Mouse (Mus musculus) cerebral cortex, adult 2 months (tissue): ENCODE results near the gene Rab11fip4.

Experiments used
- WGBS: fragments of 180-500 bp; shearing (Covaris S2); methylation state at CpG from one replicate; pipeline ENCODE4 v1.1.7; 2018; 5-methylcytosine and 5-hydroxymethylcytosine counted together

The Rab11fip4 gene

GRCm38 (mm10) chr11:79614880-79615279, 23.9 kb downstream of the Rab11fip4 start:
- WGBS, result 62% methylated on average over 3 of the region's 3 CpGs

- 37% methylated on average over 5 of the region's 5 CpGs for WGBS
Measured at GRCm38 (mm10) chr11:79615871-79616270, 24.9 kb downstream of the Rab11fip4 start.

- 91% methylated on average over 8 of the region's 8 CpGs for WGBS
Measured at GRCm38 (mm10) chr11:79617991-79618390, 27.0 kb downstream of the Rab11fip4 start.

GRCm38 (mm10) chr11:79623029-79623428, 32.0 kb downstream of the Rab11fip4 start:
- WGBS, result 73% methylated on average over 5 of the region's 5 CpGs

- 18% methylated on average over 4 of the region's 4 CpGs for WGBS
Measured at GRCm38 (mm10) chr11:79624801-79625302, 33.8 kb downstream of the Rab11fip4 start.

GRCm38 (mm10) chr11:79628716-79629115, 37.7 kb downstream of the Rab11fip4 start:
- WGBS, result 67% methylated on average over 3 of the region's 3 CpGs

- 91% methylated on average over 7 of the region's 7 CpGs for WGBS
Measured at GRCm38 (mm10) chr11:79629752-79630374, 38.9 kb downstream of the Rab11fip4 start.

- 78% methylated on average over 6 of the region's 6 CpGs for WGBS
Measured at GRCm38 (mm10) chr11:79630521-79630920, 39.5 kb downstream of the Rab11fip4 start.

GRCm38 (mm10) chr11:79633366-79633765, 42.4 kb downstream of the Rab11fip4 start:
- WGBS, result 77% methylated on average over 8 of the region's 8 CpGs

- WGBS, result 85% methylated on average over 6 of the region's 6 CpGs
Measured at GRCm38 (mm10) chr11:79635661-79636449, 44.8 kb downstream of the Rab11fip4 start.

- 84% methylated on average over 1 of the region's 1 CpGs for WGBS
Measured at GRCm38 (mm10) chr11:79636481-79636880, 45.5 kb downstream of the Rab11fip4 start.

- WGBS, result 60% methylated on average over 5 of the region's 5 CpGs
Measured at GRCm38 (mm10) chr11:79638691-79639090, 47.7 kb downstream of the Rab11fip4 start.

- 68% methylated on average over 8 of the region's 8 CpGs for WGBS
Measured at GRCm38 (mm10) chr11:79640940-79641733, 50.1 kb downstream of the Rab11fip4 start.

GRCm38 (mm10) chr11:79643730-79644129, 52.7 kb downstream of the Rab11fip4 start:
- 84% methylated on average over 9 of the region's 9 CpGs for WGBS

- WGBS, result 25% methylated on average over 8 of the region's 8 CpGs
Measured at GRCm38 (mm10) chr11:79644717-79645191, 53.7 kb downstream of the Rab11fip4 start.

- 83% methylated on average over 5 of the region's 5 CpGs for WGBS
Measured at GRCm38 (mm10) chr11:79646026-79646425, 55.0 kb downstream of the Rab11fip4 start.

GRCm38 (mm10) chr11:79646467-79647070, 55.6 kb downstream of the Rab11fip4 start:
- WGBS, result 31% methylated on average over 12 of the region's 12 CpGs

GRCm38 (mm10) chr11:79647071-79647501, 56.1 kb downstream of the Rab11fip4 start:
- whole genome bisulfite sequencing, result 47% methylated on average over 8 of the region's 8 CpGs

GRCm38 (mm10) chr11:79650359-79650835, 59.4 kb downstream of the Rab11fip4 start:
- 31% methylated on average over 5 of the region's 5 CpGs for WGBS

- WGBS, result 87% methylated on average over 9 of the region's 9 CpGs
Measured at GRCm38 (mm10) chr11:79652257-79652656, 61.2 kb downstream of the Rab11fip4 start.

GRCm38 (mm10) chr11:79652921-79653575, 62.0 kb downstream of the Rab11fip4 start:
- WGBS, result 77% methylated on average over 20 of the region's 20 CpGs
